In genomic region chr4:154224267-154224969, GRCm38 (mm10) we compare ENCODE assay signal across 9 mouse cellular contexts. TPM values are rescaled to one million over a fixed set of nuclear protein-coding genes. Genes with fewer than 3 reads are reported as not detected.
DNase-seq lines count a peak whose midpoint lies in the region; ATAC-seq and TF ChIP-seq lines count a peak whose summit lies in the region.
"Had no signal": no experiment of that assay in that cellular context is flagged by ENCODE, and none has a peak within 500 bp of the region (broad histone marks: within the 10 kb centered on the region; RNA-seq: fewer than 3 reads in every experiment).

No protein-coding gene starts in this region.

- H3K9me3 ChIP-seq in heart, embryonic 16.5 days (replicated peaks; ENCODE audit: control insufficient read depth, low read length): no peaks in the 10 kb centered on the region
- H3K9me3 ChIP-seq in limb, embryonic 15.5 days: no peaks in the 10 kb centered on the region

- H3K4me3 ChIP-seq in gastrocnemius, adult 2 months: no peak overlapping the region
- H3K4me3 ChIP-seq in heart, embryonic 16.5 days (ENCODE audit: low read length): no peak overlapping the region
- no peak overlapping the region for H3K4me3 ChIP-seq in limb, embryonic 15.5 days
- H3K4me3 ChIP-seq: myocyte had no signal

- no peak overlapping the region for H3K4me2 ChIP-seq in heart, embryonic 16.5 days (ENCODE audit: low read depth, low read length)
- H3K4me2 ChIP-seq in limb, embryonic 15.5 days: peak overlapping the region; percentile 8; the same call in 1 of the 2 replicates

- no peaks in the 10 kb centered on the region for H3K27me3 ChIP-seq in heart, embryonic 16.5 days (ENCODE audit: control insufficient read depth, insufficient read depth, low read length)
- no peaks in the 10 kb centered on the region for H3K27me3 ChIP-seq in limb, embryonic 15.5 days

- H3K4me1 ChIP-seq in heart, embryonic 16.5 days (ENCODE audit: control insufficient read depth, insufficient read depth, low read length): peaks cover 46% of the 10 kb centered on the region
- H3K4me1 ChIP-seq in limb, embryonic 15.5 days: peaks cover 86% of the 10 kb centered on the region

- no peaks in the 10 kb centered on the region for H3K36me3 ChIP-seq in heart, embryonic 16.5 days (ENCODE audit: control insufficient read depth, insufficient read depth)
- H3K36me3 ChIP-seq in limb, embryonic 15.5 days: no peaks in the 10 kb centered on the region

- peak; percentile 39 for ATAC-seq in heart, embryonic 16.5 days (replicated peaks; ENCODE audit: extremely low read depth, insufficient read depth, low FRiP score)
- peak; percentile 78 for ATAC-seq in limb, embryonic 15.5 days (ENCODE audit: insufficient number of reproducible peaks, low FRiP score, low TSS enrichment, low read depth)

- TF ChIP-seq CTCF in gastrocnemius, adult 2 months (IDR thresholded peaks at IDR 0.05): no peak

- H3K9ac ChIP-seq in heart, embryonic 16.5 days (ENCODE audit: low read length): peak overlapping the region; percentile 21; the same call in 1 of the 2 replicates
- H3K9ac ChIP-seq in limb, embryonic 15.5 days: no peak overlapping the region

- peak; percentile 45 for DNase-seq in gastrocnemius, postnatal 10 days
- DNase-seq in gastrocnemius, adult 2 months: no peak
- DNase-seq in embryo, embryonic 10 days (ENCODE audit: low spot score): peak; percentile 64
- no peak for DNase-seq in thymus, postnatal 14 days
- DNase-seq in thymus, adult 18-20 months: no peak
- DNase-seq in MN1 (ENCODE audit: low spot score): no peak

- WGBS in heart, embryonic 16.5 days: 28% methylated on average over 6 of the region's 6 CpGs
- 11% methylated on average over 6 of the region's 6 CpGs for WGBS in limb, embryonic 15.5 days

- no peak overlapping the region for H3K27ac ChIP-seq in gastrocnemius, adult 2 months
- peak overlapping the region; percentile 15 for H3K27ac ChIP-seq in heart, embryonic 16.5 days (ENCODE audit: low read length)
- H3K27ac ChIP-seq in limb, embryonic 15.5 days: peak overlapping the region; percentile 88

- intact Hi-C loops in gastrocnemius, adult 2 months (cut with DNase I): no loop called here

RNA-seq across cellular contexts. Expression of gene Megf6, which starts 53.9 kb away (rescaled TPM):
- 1 to 10 TPM; 4.4 to 4.7 TPM for total RNA-seq in gastrocnemius, postnatal 10 days (2021)
- total RNA-seq in gastrocnemius, adult 2 months (2021): under 1 TPM; 0.15 to 0.70 TPM
- 33.8 and 38.8 TPM in 2 replicates for polyA plus RNA-seq in heart, embryonic 16.5 days (2015; fragmentation: Nextera tagmentation; extraction: Ambion mirVana)
- 104 and 110 TPM in 2 replicates for polyA plus RNA-seq in limb, embryonic 15.5 days (2015; fragmentation: Nextera tagmentation; extraction: Ambion mirVana)
- polyA plus RNA-seq: myocyte had no signal

Comparison
In these comparisons a context has a peak if more than half of its experiments do, and no peak if none do; other contexts are left out.
1. DNase-seq: peak in gastrocnemius, postnatal 10 days (single experiment) and embryo, embryonic 10 days (single experiment); none in gastrocnemius, adult 2 months (single experiment), thymus, postnatal 14 days (single experiment), thymus, adult 18-20 months (0 of 2) and MN1 (single experiment).